Mouse (Mus musculus): ENCODE results near the gene Nudt17. TPM values are rescaled to one million over a fixed set of nuclear protein-coding genes. Genes with fewer than 3 reads are reported as not detected.
"Not testable (repeated sequence)": the region's sequence is repeated elsewhere in the genome, so short reads cannot be mapped to it uniquely, and the experiment has no call there.

Gene Nudt17
- polyA plus RNA-seq, 1 experiment = 4.5 TPM

GRCm38 (mm10) chr3:96667316-96667715, 41.0 kb downstream of the Nudt17 start:
- H3K27ac ChIP-seq (ENCODE audit: insufficient read depth, low read length) = no peak overlapping the region
- no peak overlapping the region for H3K4me3 ChIP-seq (ENCODE audit: extremely low read depth, insufficient read depth, insufficient read length)
- H3K36me3 ChIP-seq (ENCODE audit: control insufficient read depth, insufficient read depth, low read length) = no peaks in the 10 kb centered on the region
- peaks cover 3% of the 10 kb centered on the region; the same call in 1 of the 2 replicates for H3K4me1 ChIP-seq (ENCODE audit: control insufficient read depth, insufficient read depth, insufficient read length)
- WGBS = 34% methylated on average over 1 of the region's 1 CpGs
- peak in 1 of 2 experiments; percentile 17 for DNase-seq (ENCODE audit: low read depth in 1 of 2, low spot score in 2 of 2)
- no peak for TF ChIP-seq POLR2A (IDR thresholded peaks at IDR 0.05; ENCODE audit: low read depth, low read length)
- H3K27me3 ChIP-seq (ENCODE audit: control insufficient read depth, insufficient read depth, low read length) = no peaks in the 10 kb centered on the region

GRCm38 (mm10) chr3:96666916-96667315, 41.4 kb downstream of the Nudt17 start:
- DNase-seq (ENCODE audit: low read depth in 1 of 2, low spot score in 2 of 2) = no peak
- Histone ChIP-seq H3K27me3 (ENCODE audit: control insufficient read depth, insufficient read depth, low read length) (no peaks in the 10 kb centered on the region), H3K4me3 (ENCODE audit: extremely low read depth, insufficient read depth, insufficient read length) (no peak overlapping the region), H3K36me3 (ENCODE audit: control insufficient read depth, insufficient read depth, low read length) (no peaks in the 10 kb centered on the region), H3K4me1 (ENCODE audit: control insufficient read depth, insufficient read depth, insufficient read length) (peaks cover 3% of the 10 kb centered on the region; the same call in 1 of the 2 replicates), H3K27ac (ENCODE audit: insufficient read depth, low read length) (no peak overlapping the region)
- WGBS = 91% methylated on average over 5 of the region's 5 CpGs
- no peak for TF ChIP-seq POLR2A (IDR thresholded peaks at IDR 0.05; ENCODE audit: low read depth, low read length)
- no peak for TF ChIP-seq CTCF (IDR thresholded peaks at IDR 0.05; ENCODE audit: extremely low read depth, insufficient read depth, insufficient read length, insufficient replicate concordance)

GRCm38 (mm10) chr3:96665732-96666363, 42.5 kb downstream of the Nudt17 start:
- H3K4me3 ChIP-seq (ENCODE audit: extremely low read depth, insufficient read depth, insufficient read length); DNase-seq (ENCODE audit: low read depth in 1 of 2, low spot score in 2 of 2); H3K4me1 ChIP-seq (ENCODE audit: control insufficient read depth, insufficient read depth, insufficient read length); H3K36me3 ChIP-seq (ENCODE audit: control insufficient read depth, insufficient read depth, low read length); H3K27me3 ChIP-seq (ENCODE audit: control insufficient read depth, insufficient read depth, low read length); H3K27ac ChIP-seq (ENCODE audit: insufficient read depth, low read length): not testable (repeated sequence)
- WGBS = 89% methylated on average over 7 of the region's 7 CpGs

- H3K4me1 ChIP-seq (ENCODE audit: control insufficient read depth, insufficient read depth, insufficient read length) = no peaks in the 10 kb centered on the region; the same call in 1 of the 2 replicates
- peak overlapping the region; percentile 47; the same call in 1 of the 2 replicates for H3K4me3 ChIP-seq (ENCODE audit: extremely low read depth, insufficient read depth, insufficient read length)
- H3K27me3 ChIP-seq (ENCODE audit: control insufficient read depth, insufficient read depth, low read length) = no peaks in the 10 kb centered on the region
- TF ChIP-seq CTCF (IDR thresholded peaks at IDR 0.05; ENCODE audit: extremely low read depth, insufficient read depth, insufficient read length, insufficient replicate concordance) (peak; percentile 38; the same call in 1 of the 2 replicates), POLR2A (IDR thresholded peaks at IDR 0.05; ENCODE audit: low read depth, low read length) (no peak)
- H3K27ac ChIP-seq (ENCODE audit: insufficient read depth, low read length) = no peak overlapping the region
- DNase-seq (ENCODE audit: low read depth in 1 of 2, low spot score in 2 of 2) = peak; percentile 42 to 66
- H3K36me3 ChIP-seq (ENCODE audit: control insufficient read depth, insufficient read depth, low read length) = no peaks in the 10 kb centered on the region
- WGBS = 8% methylated on average over 18 of the region's 18 CpGs
These were observed 44.7 kb downstream of the Nudt17 start for GRCm38 (mm10) chr3:96663432-96664239.

GRCm38 (mm10) chr3:96662731-96663316, 45.5 kb downstream of the Nudt17 start:
- TF ChIP-seq CTCF (IDR thresholded peaks at IDR 0.05; ENCODE audit: extremely low read depth, insufficient read depth, insufficient read length, insufficient replicate concordance) = no peak
- TF ChIP-seq POLR2A (IDR thresholded peaks at IDR 0.05; ENCODE audit: low read depth, low read length) = no peak
- no peaks in the 10 kb centered on the region for H3K27me3 ChIP-seq (ENCODE audit: control insufficient read depth, insufficient read depth, low read length)
- no peak overlapping the region for H3K27ac ChIP-seq (ENCODE audit: insufficient read depth, low read length)
- no peaks in the 10 kb centered on the region for H3K36me3 ChIP-seq (ENCODE audit: control insufficient read depth, insufficient read depth, low read length)
- WGBS = 86% methylated on average over 8 of the region's 8 CpGs
- no peak overlapping the region for H3K4me3 ChIP-seq (ENCODE audit: extremely low read depth, insufficient read depth, insufficient read length)
- H3K4me1 ChIP-seq (ENCODE audit: control insufficient read depth, insufficient read depth, insufficient read length) = no peaks in the 10 kb centered on the region; the same call in 1 of the 2 replicates
- no peak for DNase-seq (ENCODE audit: low read depth in 1 of 2, low spot score in 2 of 2)

- TF ChIP-seq CTCF (IDR thresholded peaks at IDR 0.05; ENCODE audit: extremely low read depth, insufficient read depth, insufficient read length, insufficient replicate concordance) (no peak), POLR2A (IDR thresholded peaks at IDR 0.05; ENCODE audit: low read depth, low read length) (no peak)
- no peaks in the 10 kb centered on the region for H3K27me3 ChIP-seq (ENCODE audit: control insufficient read depth, insufficient read depth, low read length)
- DNase-seq (ENCODE audit: low read depth in 1 of 2, low spot score in 2 of 2) = no peak
- no peaks in the 10 kb centered on the region; the same call in 1 of the 2 replicates for H3K4me1 ChIP-seq (ENCODE audit: control insufficient read depth, insufficient read depth, insufficient read length)
- no peak overlapping the region for H3K27ac ChIP-seq (ENCODE audit: insufficient read depth, low read length)
- no peaks in the 10 kb centered on the region for H3K36me3 ChIP-seq (ENCODE audit: control insufficient read depth, insufficient read depth, low read length)
- no peak overlapping the region for H3K4me3 ChIP-seq (ENCODE audit: extremely low read depth, insufficient read depth, insufficient read length)
- 49% methylated on average over 2 of the region's 2 CpGs for WGBS
These were observed 47.5 kb downstream of the Nudt17 start for GRCm38 (mm10) chr3:96660901-96661300.

Other genes starting within 250 kb of the Nudt17 start
- 0.18 and 0.32 TPM in 2 replicates for gene Hfe2, start 183.4 kb downstream of the Nudt17 start, polyA plus RNA-seq (2012; rRNA removed)
- 423 and 439 TPM in 2 replicates for gene Txnip, start 150.6 kb downstream of the Nudt17 start, polyA plus RNA-seq (2012; rRNA removed)
- 0.18 TPM in 1 of 2 replicates, not detected in the other for gene Gm16253, start 131.6 kb downstream of the Nudt17 start, polyA plus RNA-seq (2012; rRNA removed)
- gene Polr3gl, start 114.4 kb downstream of the Nudt17 start, polyA plus RNA-seq (2012; rRNA removed) = 9.2 and 10.7 TPM in 2 replicates
- 0.14 and 0.15 TPM in 2 replicates for gene Ankrd34a, start 111.9 kb downstream of the Nudt17 start, polyA plus RNA-seq (2012; rRNA removed)
- 5.8 and 5.9 TPM in 2 replicates for gene Lix1l, start 107.4 kb downstream of the Nudt17 start, polyA plus RNA-seq (2012; rRNA removed)
- 2.6 and 3.1 TPM in 2 replicates for gene Rbm8a, start 78.6 kb downstream of the Nudt17 start, polyA plus RNA-seq (2012; rRNA removed)
- gene Pex11b, start 73.2 kb downstream of the Nudt17 start, polyA plus RNA-seq (2012; rRNA removed) = 17.5 and 21.0 TPM in 2 replicates
- 0.06 and 0.25 TPM in 2 replicates for gene Gm42957, start 73.1 kb downstream of the Nudt17 start, polyA plus RNA-seq (2012; rRNA removed)
- 1.1 and 1.3 TPM in 2 replicates for gene Itga10, start 63.0 kb downstream of the Nudt17 start, polyA plus RNA-seq (2012; rRNA removed)
- 0.74 and 0.97 TPM in 2 replicates for gene Ankrd35, start 38.4 kb downstream of the Nudt17 start, polyA plus RNA-seq (2012; rRNA removed)
- 30.9 and 31.0 TPM in 2 replicates for gene Pias3, start 12.2 kb downstream of the Nudt17 start, polyA plus RNA-seq (2012; rRNA removed)
- 24.8 and 26.8 TPM in 2 replicates for gene Polr3c, start 19.1 kb upstream of the Nudt17 start, polyA plus RNA-seq (2012; rRNA removed)
- gene Rnf115, start 19.1 kb upstream of the Nudt17 start, polyA plus RNA-seq (2012; rRNA removed) = 11.3 and 15.1 TPM in 2 replicates
- 0.11 TPM in 1 of 2 replicates, not detected in the other for gene Pdzk1, start 120.7 kb upstream of the Nudt17 start, polyA plus RNA-seq (2012; rRNA removed)
- gene Cd160, start 120.8 kb upstream of the Nudt17 start, polyA plus RNA-seq (2012; rRNA removed) = 3.2 and 3.8 TPM in 2 replicates
- 0.95 and 0.97 TPM in 2 replicates for gene Gja5, start 196.1 kb upstream of the Nudt17 start, polyA plus RNA-seq (2012; rRNA removed)
- gene Gpr89, start 196.8 kb upstream of the Nudt17 start, polyA plus RNA-seq (2012; rRNA removed) = 7.5 and 8.5 TPM in 2 replicates
- gene Gja8, start 217.5 kb upstream of the Nudt17 start, polyA plus RNA-seq (2012; rRNA removed) = not detected in 2 replicates